Comparison of ENCODE assay signal across 8 mouse cellular contexts in the genomic region with DNA sequence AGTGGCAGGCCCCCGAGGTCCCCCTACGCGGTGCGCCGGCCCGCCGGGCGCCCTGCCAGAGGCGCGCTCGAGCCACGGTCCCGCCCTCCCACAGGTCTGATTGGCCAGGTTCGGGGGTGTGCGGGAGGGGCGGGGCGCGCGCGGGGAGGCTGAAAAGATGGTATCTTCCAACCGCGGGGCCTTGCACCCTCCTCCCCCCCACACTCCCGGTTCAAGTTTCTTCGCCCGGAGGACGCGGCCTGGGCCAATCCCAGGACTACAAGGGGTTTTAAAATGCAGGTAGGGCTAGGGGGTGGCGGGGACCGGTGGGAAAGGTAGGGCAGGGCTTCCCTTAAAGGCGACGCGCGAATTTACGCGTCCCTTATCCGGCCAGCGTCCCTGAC. TPM values are rescaled to one million over a fixed set of nuclear protein-coding genes. Genes with fewer than 3 reads are reported as not detected.
DNase-seq lines count a peak whose midpoint lies in the region; ATAC-seq and TF ChIP-seq lines count a peak whose summit lies in the region.

No protein-coding gene starts in this region.

- peak overlapping the region; percentile 71 for H3K4me2 ChIP-seq in hindbrain, embryonic 16.5 days (ENCODE audit: low read length)

- peak overlapping the region; percentile 91 for H3K9ac ChIP-seq in hindbrain, embryonic 16.5 days (ENCODE audit: low read depth, low read length)

- no peaks in the 10 kb centered on the region for H3K36me3 ChIP-seq in hindbrain, embryonic 16.5 days (ENCODE audit: control insufficient read depth, insufficient read depth, low read length)

- DNase-seq in ZHBTc4 (ENCODE audit: low read depth, low spot score) = peak; percentile 99
- DNase-seq in cerebellum, postnatal 36 days = peak; percentile 96 to 99
- DNase-seq in gastrocnemius, adult 2 months = peak; percentile 99
- DNase-seq in left cerebral cortex, adult 11 months (ENCODE audit: low spot score) = peak; percentile 94
- peak; percentile 95 for DNase-seq in lung, postnatal 36 days
- peak; percentile 98 for DNase-seq in retina, embryonic 14.5 days (ENCODE audit: low spot score)
- peak; percentile 98 to 99 for DNase-seq in thymus, postnatal 36 days

- WGBS in hindbrain, embryonic 16.5 days = 0% methylated on average over 34 of the region's 37 CpGs

- peak overlapping the region; percentile 93 for H3K27ac ChIP-seq in gastrocnemius, adult 2 months
- H3K27ac ChIP-seq in hindbrain, embryonic 16.5 days (ENCODE audit: low read depth, low read length) = peak overlapping the region; percentile 94

- no peaks in the 10 kb centered on the region for H3K9me3 ChIP-seq in hindbrain, embryonic 16.5 days (ENCODE audit: control insufficient read depth, low read length)

- H3K27me3 ChIP-seq in hindbrain, embryonic 16.5 days (replicated peaks; ENCODE audit: control insufficient read depth, insufficient read depth, low read length) = no peaks in the 10 kb centered on the region

- peak overlapping the region; percentile 82 for H3K4me3 ChIP-seq in gastrocnemius, adult 2 months
- H3K4me3 ChIP-seq in hindbrain, embryonic 16.5 days (ENCODE audit: low read length) = peak overlapping the region; percentile 90

- TF ChIP-seq CTCF in gastrocnemius, adult 2 months (IDR thresholded peaks at IDR 0.05) = no peak

- ATAC-seq in hindbrain, embryonic 16.5 days = peak; percentile 91

- peaks cover 54% of the 10 kb centered on the region for H3K4me1 ChIP-seq in hindbrain, embryonic 16.5 days (ENCODE audit: control insufficient read depth, insufficient read depth, low read depth, low read length)

- intact Hi-C loops in gastrocnemius, adult 2 months (cut with DNase I) = loop anchor here (5.0 kb wide), 1 partner anchor 38 kb away; no protein-coding TSS in a partner anchor

RNA-seq across cellular contexts. Expression of gene Ccdc85c, which starts 0.3 kb away (rescaled TPM):
- 10 to 100 TPM; 30.1 to 33.4 TPM for total RNA-seq in gastrocnemius, adult 2 months (2021)
- 7.5 and 10.2 TPM in 2 replicates for polyA plus RNA-seq in hindbrain, embryonic 16.5 days (2015; fragmentation: Nextera tagmentation; extraction: Ambion mirVana)

RNA-seq across cellular contexts. Expression of gene Hhipl1, which starts 30.6 kb away (rescaled TPM):
- 1 to 10 TPM in 1 of 2 experiments, under 1 TPM in 1; 0.66 to 1.1 TPM for total RNA-seq in gastrocnemius, adult 2 months (2021)
- polyA plus RNA-seq in hindbrain, embryonic 16.5 days (2015; fragmentation: Nextera tagmentation; extraction: Ambion mirVana) = 2.6 and 2.9 TPM in 2 replicates

RNA-seq across cellular contexts. Expression of gene Cyp46a1, which starts 58.7 kb away (rescaled TPM):
- under 1 TPM; 0.10 to 0.25 TPM for total RNA-seq in gastrocnemius, adult 2 months (2021)
- 38.3 and 40.1 TPM in 2 replicates for polyA plus RNA-seq in hindbrain, embryonic 16.5 days (2015; fragmentation: Nextera tagmentation; extraction: Ambion mirVana)

Comparison
In these comparisons a context has a peak if more than half of its experiments do, and no peak if none do; other contexts are left out.
1. Peak in every context shown above with its lines: DNase-seq, ATAC-seq, H3K4me3 ChIP-seq and H3K27ac ChIP-seq.